Mouse (Mus musculus) gonadal fat pad, adult 2 months (tissue): ENCODE measurements around the gene Hspb7. TPM values are rescaled to one million over a fixed set of nuclear protein-coding genes. Genes with fewer than 3 reads are reported as not detected.

Source experiments
- DNase-seq: peaks from one replicate; pipeline ENCODE4 v3.0.0-alpha.2; 2012; ENCODE audit warnings: low read depth
- polyA plus RNA-seq: library from polyadenylated mRNA; depleted of rRNA; stranded (reverse); fragments of >200 nt; gene quantifications from 2 replicates; pipeline ENCODE4 v1.2.3, GENCODE M21; 2012; rRNA removed

Hspb7 gene
- polyA plus RNA-seq = 9.6 and 14.1 TPM in 2 replicates

- DNase-seq = no peak
Measured at GRCm38 (mm10) chr4:141420192-141420829, at the start of gene Hspb7. Gene Hspb7 (plus strand): TSS chr4:141420779.

- DNase-seq = no peak
Measured at GRCm38 (mm10) chr4:141372426-141372825, 48.2 kb upstream of the Hspb7 start.

- no peak for DNase-seq
Measured at GRCm38 (mm10) chr4:141379674-141380073, 40.9 kb upstream of the Hspb7 start.

- no peak for DNase-seq
Measured at GRCm38 (mm10) chr4:141382406-141382805, 38.2 kb upstream of the Hspb7 start.

GRCm38 (mm10) chr4:141385275-141385674, 35.3 kb upstream of the Hspb7 start:
- DNase-seq = no peak

GRCm38 (mm10) chr4:141386150-141386549, 34.4 kb upstream of the Hspb7 start:
- DNase-seq = no peak

GRCm38 (mm10) chr4:141387093-141387784, 33.3 kb upstream of the Hspb7 start:
- DNase-seq = no peak

- no peak for DNase-seq
Measured at GRCm38 (mm10) chr4:141387933-141388332, 32.6 kb upstream of the Hspb7 start.

GRCm38 (mm10) chr4:141389366-141390150, 31.0 kb upstream of the Hspb7 start:
- no peak for DNase-seq

GRCm38 (mm10) chr4:141391293-141391692, 29.3 kb upstream of the Hspb7 start:
- no peak for DNase-seq

- DNase-seq = no peak
Measured at GRCm38 (mm10) chr4:141394751-141395150, 25.8 kb upstream of the Hspb7 start.

- DNase-seq = no peak
Measured at GRCm38 (mm10) chr4:141397861-141398260, 22.7 kb upstream of the Hspb7 start.

- no peak for DNase-seq
Measured at GRCm38 (mm10) chr4:141398545-141398944, 22.0 kb upstream of the Hspb7 start, which contains the start of gene Clcnka. Gene Clcnka (minus strand): TSS chr4:141398724.

- DNase-seq = no peak
Measured at GRCm38 (mm10) chr4:141400171-141400570, 20.4 kb upstream of the Hspb7 start.

GRCm38 (mm10) chr4:141404518-141405313, 15.9 kb upstream of the Hspb7 start:
- DNase-seq = no peak

- no peak for DNase-seq
Measured at GRCm38 (mm10) chr4:141405314-141405622, 15.3 kb upstream of the Hspb7 start.

- no peak for DNase-seq
Measured at GRCm38 (mm10) chr4:141406516-141407299, 13.9 kb upstream of the Hspb7 start.

GRCm38 (mm10) chr4:141408577-141408976, 12.0 kb upstream of the Hspb7 start:
- DNase-seq = no peak

GRCm38 (mm10) chr4:141411430-141411992, 9.1 kb upstream of the Hspb7 start:
- DNase-seq = no peak

GRCm38 (mm10) chr4:141415924-141416323, 4.7 kb upstream of the Hspb7 start, which contains the start of gene Clcnkb:
Gene Clcnkb (minus strand): TSS chr4:141416014.
- no peak for DNase-seq
